Mouse (Mus musculus) ZHBTc4 (cell line): ENCODE results near the gene Trpm5.

Experiments
- DNase-seq: peaks from one replicate; pipeline ENCODE4 v3.0.0-alpha.2; 2011; ENCODE audit warnings: low read depth, low spot score

Trpm5 gene

GRCm38 (mm10) chr7:143040561-143040960, 53.9 kb downstream of the Trpm5 start:
- no peak for DNase-seq

- no peak for DNase-seq
Measured at GRCm38 (mm10) chr7:143038174-143038931, 56.1 kb downstream of the Trpm5 start.

- DNase-seq = no peak
Measured at GRCm38 (mm10) chr7:143037306-143037705, 57.1 kb downstream of the Trpm5 start.

GRCm38 (mm10) chr7:143036787-143037186, 57.7 kb downstream of the Trpm5 start:
- no peak for DNase-seq

GRCm38 (mm10) chr7:143034519-143035450, 59.7 kb downstream of the Trpm5 start:
- no peak for DNase-seq

GRCm38 (mm10) chr7:143034112-143034511, 60.3 kb downstream of the Trpm5 start:
- DNase-seq = no peak

- DNase-seq = no peak
Measured at GRCm38 (mm10) chr7:143033581-143033980, 60.9 kb downstream of the Trpm5 start.

GRCm38 (mm10) chr7:143031816-143032215, 62.6 kb downstream of the Trpm5 start:
- DNase-seq = no peak

- DNase-seq = no peak
Measured at GRCm38 (mm10) chr7:143027196-143027595, 67.2 kb downstream of the Trpm5 start.

- DNase-seq = no peak
Measured at GRCm38 (mm10) chr7:143025496-143025895, 68.9 kb downstream of the Trpm5 start.

GRCm38 (mm10) chr7:143024293-143024692, 70.1 kb downstream of the Trpm5 start:
- DNase-seq = no peak

GRCm38 (mm10) chr7:143023499-143023898, 70.9 kb downstream of the Trpm5 start:
- DNase-seq = no peak

GRCm38 (mm10) chr7:143021356-143022164, 72.9 kb downstream of the Trpm5 start:
- no peak for DNase-seq

GRCm38 (mm10) chr7:143020764-143021163, 73.7 kb downstream of the Trpm5 start:
- DNase-seq = no peak

- no peak for DNase-seq
Measured at GRCm38 (mm10) chr7:143020040-143020439, 74.4 kb downstream of the Trpm5 start.
